Mouse (Mus musculus) granulocyte monocyte progenitor cell, adult 5-6 weeks (primary cell): ENCODE data around the gene Foxp1. TPM values are rescaled to one million over a fixed set of nuclear protein-coding genes. Genes with fewer than 3 reads are reported as not detected.

Experiments used
- ATAC-seq: replicated peaks from 2 replicates; pipeline ENCODE4 v1.8.0; 2016; ENCODE audit warnings: mild to moderate bottlenecking, moderate TSS enrichment, inconsistent platforms; ENCODE audit not compliant: poor library complexity, severe bottlenecking
- total RNA-seq, 2 experiments: library from RNA; stranded (forward) in 1 of 2; stranded (reverse) in 1 of 2; fragments of 200-712, 200-1000 nt in 1 of 2; fragments of >200 nt in 1 of 2; fragmentation: Nextera tagmentation in 1 of 2; gene quantifications; 2 replicates each; pipeline ENCODE4 v1.2.3; 2014 to 2017

The Foxp1 gene
- total RNA-seq, 2 experiments from 2014 or later: 68.5 to 128 TPM

DNA sequence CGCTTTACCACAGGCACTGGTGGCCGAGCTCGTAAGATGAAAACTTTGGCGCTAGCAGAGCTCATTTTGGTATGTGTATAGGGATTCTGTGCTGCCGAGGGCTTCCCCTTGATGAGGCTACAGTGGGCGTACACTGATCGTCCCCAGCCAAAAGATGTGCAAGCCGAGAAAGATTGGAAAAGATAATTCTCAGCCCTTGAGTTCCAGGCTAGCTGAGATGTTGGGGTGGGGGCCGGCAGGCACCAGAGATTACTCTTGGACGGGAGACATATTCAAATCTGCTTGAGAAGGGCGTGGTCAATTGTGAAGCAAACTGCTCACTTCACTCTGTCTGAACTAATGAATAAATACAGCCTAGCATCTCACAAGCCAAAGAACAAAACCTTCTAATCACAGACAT is 319.3 kb downstream of the Foxp1 start:
- no peak for ATAC-seq

GRCm38 (mm10) chr6:99202781-99203180 is 319.7 kb downstream of the Foxp1 start:
- no peak for ATAC-seq

- no peak for ATAC-seq
Observed at GRCm38 (mm10) chr6:99201271-99201705, 321.2 kb downstream of the Foxp1 start.

GRCm38 (mm10) chr6:99200656-99201055 is 321.9 kb downstream of the Foxp1 start:
- no peak for ATAC-seq

GRCm38 (mm10) chr6:99199277-99199676 is 323.2 kb downstream of the Foxp1 start:
- ATAC-seq: peak; percentile 96

GRCm38 (mm10) chr6:99193697-99194096 is 328.8 kb downstream of the Foxp1 start:
- ATAC-seq: peak; percentile 53

DNA sequence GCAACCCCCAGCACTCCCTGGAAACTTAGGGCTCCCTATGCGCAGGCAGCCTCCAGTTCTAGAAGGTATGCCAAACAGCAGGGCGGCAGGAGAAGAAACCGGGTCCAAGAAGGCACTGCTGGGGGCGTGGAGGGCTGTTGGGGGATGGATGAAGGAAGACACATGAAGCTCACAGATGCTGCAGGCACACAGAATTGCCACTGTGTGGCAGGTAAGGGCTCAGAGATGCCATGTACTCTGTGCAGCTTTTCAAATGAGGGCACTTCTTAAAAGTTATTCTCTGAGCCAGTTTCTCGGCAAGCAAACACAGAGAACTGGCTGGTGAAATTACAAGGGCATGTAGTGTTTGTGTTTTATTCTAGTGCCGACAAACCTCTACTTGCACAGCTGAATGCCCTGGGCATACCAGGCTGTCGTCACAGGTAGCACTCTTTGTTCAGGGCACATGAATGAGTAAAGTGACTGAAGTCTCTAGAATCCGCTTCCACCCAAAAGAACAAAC is 330.8 kb downstream of the Foxp1 start:
- ATAC-seq: peak; percentile 26

DNA sequence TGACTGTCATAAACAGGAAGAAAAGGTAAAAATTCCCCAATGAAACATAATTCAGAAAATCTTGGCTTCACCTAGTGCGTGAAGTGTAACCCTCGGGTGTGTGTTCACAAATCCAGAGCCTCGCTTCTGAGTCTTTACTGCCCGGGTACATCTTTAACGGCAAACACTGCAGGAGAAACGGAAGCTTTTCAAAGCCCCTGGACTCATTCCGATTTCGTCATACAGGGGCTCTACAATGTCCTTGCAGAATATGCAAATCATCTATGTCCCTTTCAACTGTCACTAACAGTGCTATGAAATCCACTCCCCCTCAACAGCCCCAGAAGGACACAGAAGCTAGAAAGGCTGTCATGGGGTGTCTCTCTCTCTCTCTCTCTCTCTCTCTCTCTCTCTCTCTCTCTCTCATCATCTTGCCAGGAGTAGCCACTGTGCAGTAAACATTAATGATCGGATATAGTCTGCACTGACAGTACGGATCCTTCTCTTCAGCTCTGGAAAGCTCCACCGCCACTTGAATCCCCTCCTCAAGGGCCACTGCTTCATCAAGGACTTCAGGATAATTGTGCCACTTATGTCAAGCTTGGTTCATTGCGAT is 331.4 kb downstream of the Foxp1 start:
- peak; percentile 70 for ATAC-seq

DNA sequence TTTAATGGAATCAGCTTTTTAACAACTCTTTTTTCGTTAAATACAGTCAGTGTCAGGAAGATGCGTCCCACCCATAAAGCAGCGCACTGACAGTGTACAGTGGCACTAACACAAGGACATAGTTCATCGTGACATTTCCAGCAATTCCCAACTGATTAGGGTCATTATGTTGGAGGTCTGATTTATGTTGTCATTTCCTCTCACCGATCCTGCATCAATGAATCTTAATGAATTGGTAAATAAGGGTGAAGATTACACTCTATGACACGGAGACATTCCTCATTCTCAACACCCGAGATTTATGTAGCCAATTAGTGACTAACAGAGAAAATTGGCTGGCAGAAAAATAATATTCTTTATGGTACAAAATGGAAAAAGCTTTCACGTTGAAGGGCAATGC is 332.6 kb downstream of the Foxp1 start:
- ATAC-seq: no peak

DNA sequence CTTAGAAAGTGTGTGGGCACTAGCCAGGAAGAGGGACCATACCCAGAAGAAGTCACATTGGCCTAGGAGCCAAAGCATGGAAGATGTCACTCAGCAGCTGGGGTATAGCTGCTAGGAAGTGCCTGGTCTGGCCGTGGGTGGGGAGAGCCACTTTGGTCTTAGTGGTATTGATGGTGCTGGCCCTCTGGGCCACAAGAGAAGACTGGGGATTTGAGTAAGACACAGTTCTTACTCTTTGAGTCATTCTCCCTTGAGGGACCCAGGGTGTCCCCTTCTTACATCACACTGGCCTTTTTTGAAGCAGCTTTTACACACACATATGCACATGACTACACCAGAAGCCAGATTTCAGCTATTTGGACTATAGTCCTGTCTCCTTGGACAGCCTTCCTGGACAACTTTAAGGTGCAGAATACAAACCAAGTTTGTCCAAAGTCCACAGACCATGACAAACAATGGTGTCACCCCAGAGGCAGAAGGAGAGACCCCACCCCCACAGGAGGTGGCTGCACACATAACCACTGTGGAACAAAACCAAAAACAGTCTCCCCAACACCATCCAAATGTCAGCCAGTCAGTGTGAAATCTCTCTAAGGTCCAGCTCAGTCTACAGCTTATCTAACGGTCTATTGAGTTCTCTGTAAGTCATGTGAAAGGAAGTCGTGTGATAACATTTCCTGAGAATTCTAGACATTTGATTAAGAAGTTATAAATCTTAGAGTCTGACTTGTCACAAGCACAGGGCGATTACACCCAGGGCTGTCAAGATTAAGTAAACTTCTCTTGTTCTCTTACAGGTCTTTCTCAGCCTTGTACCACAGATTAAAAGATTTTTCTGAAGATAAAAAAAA is 333.9 kb downstream of the Foxp1 start:
- peak; percentile 45 for ATAC-seq

DNA sequence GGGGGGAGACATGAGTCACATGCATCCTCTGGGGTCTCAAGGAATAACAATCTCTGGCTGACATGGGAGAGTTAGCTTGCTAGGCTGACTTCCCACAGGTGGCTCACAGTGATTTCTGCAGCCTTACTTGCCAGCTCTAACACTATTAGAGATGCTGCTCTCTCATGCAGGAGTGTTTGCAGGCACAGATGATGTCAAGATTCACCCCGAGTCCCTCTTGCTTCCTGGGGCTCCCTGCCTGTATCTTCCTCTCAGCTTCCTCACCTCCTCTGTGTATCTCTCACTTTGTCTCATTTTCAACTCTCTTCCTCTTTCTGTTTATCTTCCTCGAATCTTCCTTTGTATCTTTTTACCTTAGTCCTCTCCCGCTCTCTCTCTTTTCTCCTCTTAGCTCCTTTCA is 334.6 kb downstream of the Foxp1 start:
- peak; percentile 20 for ATAC-seq

DNA sequence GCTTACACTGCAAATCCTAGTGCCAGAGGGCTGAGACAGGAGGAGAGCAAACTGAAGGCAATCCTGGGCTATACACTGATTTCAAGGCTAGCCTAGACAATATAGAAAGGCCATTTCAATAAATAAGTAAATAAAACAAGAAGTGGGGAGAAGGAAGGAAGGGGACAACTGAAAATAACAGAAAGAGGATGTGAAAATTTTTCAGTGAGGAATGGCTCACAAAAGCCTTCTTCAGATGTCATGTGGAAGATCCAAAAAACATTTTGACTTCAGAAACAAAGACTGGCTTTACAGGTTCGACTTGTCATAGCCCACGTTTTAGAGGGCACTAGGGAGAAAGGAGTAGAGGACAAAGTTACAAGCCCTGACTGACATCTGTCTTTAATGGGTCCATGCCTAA is 335.1 kb downstream of the Foxp1 start:
- peak; percentile 13; the same call in 1 of the 2 replicates for ATAC-seq

DNA sequence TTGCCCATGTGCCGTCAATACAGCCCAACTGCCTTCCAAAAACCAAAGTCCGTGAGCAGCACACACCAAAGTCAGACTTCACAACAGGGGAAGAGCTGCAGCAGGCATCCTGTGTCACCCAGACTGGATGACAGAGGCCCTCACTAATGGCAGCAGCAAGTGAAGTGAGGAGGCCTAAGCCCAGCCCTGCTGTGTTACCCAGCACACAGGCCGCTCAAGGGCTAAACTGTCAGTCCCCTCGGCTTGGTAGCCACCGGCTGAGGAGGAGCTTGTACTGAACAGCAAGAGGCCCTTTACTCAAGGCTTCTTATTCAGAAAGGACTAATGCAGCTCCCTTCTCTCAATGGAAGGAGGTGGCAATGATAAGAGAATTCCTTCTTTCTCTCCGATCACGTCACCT is 336.0 kb downstream of the Foxp1 start:
- ATAC-seq: no peak

- no peak for ATAC-seq
Observed at GRCm38 (mm10) chr6:99185797-99186196, 336.7 kb downstream of the Foxp1 start.

GRCm38 (mm10) chr6:99184051-99184450 is 338.5 kb downstream of the Foxp1 start:
- no peak for ATAC-seq

DNA sequence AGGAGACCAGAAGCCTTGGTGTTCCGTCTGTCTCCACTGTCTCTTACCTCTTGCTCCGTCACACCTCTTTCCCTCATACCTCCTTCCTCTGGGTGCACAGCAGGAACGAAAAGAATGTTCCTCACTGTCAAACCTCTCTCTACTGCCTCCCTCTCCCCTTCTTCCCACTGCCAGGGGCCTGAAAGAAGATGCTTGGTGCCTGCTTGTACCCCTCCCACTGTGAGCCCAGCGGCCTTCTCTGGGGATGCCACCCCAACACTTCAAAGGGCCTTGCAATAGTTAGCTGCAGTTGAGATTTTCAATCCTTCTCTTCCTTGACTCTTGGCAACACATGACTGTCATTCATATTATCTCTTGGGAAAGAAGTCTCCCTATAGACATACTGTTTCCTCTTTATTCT is 339.7 kb downstream of the Foxp1 start:
- no peak for ATAC-seq

DNA sequence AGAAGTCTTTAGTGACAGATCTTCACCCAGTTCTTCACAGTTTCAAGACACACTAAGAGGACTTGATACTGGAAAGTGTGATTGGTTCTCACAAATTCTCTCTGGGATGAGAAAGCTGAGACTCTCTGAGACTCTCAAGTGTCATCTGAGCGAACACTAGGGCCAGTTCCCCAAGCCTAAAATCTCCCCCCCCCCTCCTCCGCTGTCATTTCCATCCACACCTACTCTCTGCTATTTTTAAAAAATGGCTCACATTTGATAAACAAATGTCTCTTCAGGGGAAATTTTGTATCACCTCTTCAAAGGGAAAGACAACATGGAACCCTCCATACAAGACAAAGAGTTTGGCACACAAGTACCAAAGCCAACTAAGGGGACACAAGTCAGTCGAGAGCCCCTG is 346.3 kb downstream of the Foxp1 start:
- ATAC-seq: no peak

DNA sequence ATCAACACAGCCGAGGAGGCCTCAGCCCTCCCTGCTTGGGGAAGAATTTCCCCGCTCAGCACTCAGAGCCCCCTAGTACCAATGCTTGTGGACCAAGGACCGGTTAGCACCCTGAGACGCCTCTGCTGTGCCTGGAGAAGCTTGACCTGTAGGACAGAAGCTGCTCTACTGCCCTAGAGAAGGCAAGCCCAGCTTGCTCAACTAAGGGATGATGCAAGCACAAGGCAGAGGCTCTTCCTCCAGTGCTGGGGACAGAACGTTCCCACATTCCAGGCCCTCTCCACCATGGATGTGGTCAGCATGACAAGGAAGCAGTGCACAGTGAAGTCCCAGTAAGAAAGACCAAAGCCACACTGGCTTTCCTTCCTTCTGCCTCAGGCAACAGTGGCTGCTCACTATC is 347.1 kb downstream of the Foxp1 start:
- peak; percentile 94 for ATAC-seq

DNA sequence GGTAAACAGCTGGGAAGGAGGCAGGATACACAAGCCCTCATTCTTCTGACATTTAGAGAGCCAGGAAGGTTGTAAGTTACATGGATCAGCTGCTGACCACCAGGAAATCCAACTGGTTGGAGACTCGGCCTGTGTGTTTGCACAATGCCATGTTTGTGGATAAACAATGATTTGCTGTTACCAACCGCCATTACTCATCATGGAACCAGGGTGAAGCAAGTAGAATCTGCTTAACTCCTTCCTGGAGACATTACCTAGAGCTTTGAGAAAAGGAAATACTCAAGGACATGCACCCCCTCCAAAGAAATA is 348.7 kb downstream of the Foxp1 start:
- ATAC-seq: no peak

DNA sequence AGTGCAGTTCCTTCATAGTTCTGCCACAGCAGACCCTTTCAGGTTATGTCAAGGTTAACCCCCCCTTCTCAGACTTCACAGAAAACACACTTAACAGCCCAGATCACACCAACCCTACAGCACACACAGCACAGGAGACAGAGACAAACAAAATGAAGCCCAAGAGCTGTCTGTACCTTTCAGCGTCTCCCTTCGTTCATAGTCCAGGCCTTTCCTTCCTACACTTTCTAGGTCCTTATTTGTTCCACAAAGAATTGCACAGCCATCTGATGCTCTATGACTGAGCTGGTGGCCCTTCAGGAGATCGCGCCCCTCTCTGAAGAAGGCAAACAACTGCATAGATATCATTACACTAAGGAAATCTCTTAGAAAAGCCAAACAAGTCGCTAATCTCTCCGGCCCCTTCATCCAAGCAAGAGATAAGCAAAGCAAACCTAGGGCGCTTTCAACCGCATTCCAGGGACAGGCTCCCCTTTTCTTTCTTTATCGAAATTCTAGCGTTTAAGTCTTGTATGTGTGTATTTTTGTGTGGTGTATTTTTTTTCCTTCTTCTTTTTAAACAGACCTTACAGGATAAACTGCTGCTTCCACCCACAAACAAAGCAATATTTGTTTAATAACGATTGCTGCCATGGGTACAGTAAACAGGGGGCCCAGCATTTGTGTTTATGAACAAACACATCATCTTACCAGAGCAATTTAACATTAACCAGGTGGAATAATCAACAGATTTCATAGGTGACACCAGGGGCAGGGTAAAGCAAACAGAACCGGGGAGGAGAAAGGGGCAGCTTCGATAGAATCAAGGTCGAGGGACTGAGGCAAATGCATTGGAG is 349.2 kb downstream of the Foxp1 start:
- no peak for ATAC-seq

- no peak for ATAC-seq
Observed at GRCm38 (mm10) chr6:99172589-99172986, 349.9 kb downstream of the Foxp1 start.
